Mouse (Mus musculus): ENCODE results near the gene Vmn1r66.
"Not testable (repeated sequence)": the region's sequence is repeated elsewhere in the genome, so short reads cannot be mapped to it uniquely, and the experiment has no call there.

The Vmn1r66 gene
- long read RNA-seq, experiment 1 = 0 reads
- long read RNA-seq, experiment 2 = 0 reads

GRCm38 (mm10) chr7:10277906-10278305, at the start of gene Vmn1r66:
Vmn1r66 (minus strand) TSS chr7:10278006.
- intact Hi-C loops (cut with DNase I) = no loop called here

DNA sequence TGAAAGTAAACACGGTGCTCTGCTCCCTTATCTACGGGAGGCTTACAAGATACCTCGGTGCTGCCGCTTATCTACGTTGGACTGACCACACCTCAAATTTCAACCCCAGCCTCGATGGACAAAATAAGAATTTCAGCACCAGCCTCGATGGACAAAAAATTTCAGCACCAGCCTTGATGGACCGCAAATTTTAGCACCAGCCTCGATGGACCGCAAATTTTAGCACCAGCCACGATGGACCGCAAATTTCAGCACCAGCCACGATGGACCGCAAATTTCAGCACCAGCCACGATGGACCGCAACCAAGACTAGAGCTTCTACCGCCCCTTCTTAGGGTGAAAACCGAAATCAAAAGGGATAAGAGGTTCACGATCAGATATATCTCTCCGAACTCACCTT, 47.7 kb upstream of the Vmn1r66 start:
- intact Hi-C loops (cut with DNase I) = not testable (repeated sequence)

DNA sequence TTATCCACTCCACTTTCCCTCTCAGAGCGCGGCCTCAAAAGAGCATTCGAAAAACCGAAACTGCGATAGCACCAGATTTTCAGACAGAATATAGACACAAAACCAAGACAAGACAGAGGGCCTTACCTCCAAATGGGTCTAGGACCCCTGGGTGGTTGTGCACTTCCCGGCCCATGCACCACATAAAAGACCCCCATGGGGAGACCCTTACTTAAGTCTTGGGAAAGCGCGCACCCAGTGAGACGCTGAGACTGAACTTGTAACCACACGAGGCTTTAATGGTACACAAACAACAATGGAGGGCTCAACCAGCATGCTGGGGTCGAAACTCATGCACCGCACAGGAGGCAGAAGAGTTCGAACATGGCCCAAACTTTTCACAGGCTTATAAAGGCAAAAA, 25.7 kb downstream of the Vmn1r66 start:
- intact Hi-C loops (cut with DNase I) = no loop called here

GRCm38 (mm10) chr7:10249146-10249545, 28.7 kb downstream of the Vmn1r66 start:
- intact Hi-C loops (cut with DNase I) = no loop called here

All from adrenal gland (tissue).